Mouse (Mus musculus) forebrain, postnatal 0 days (tissue): Measurements from ENCODE around the gene Fat3. TPM values are rescaled to one million over a fixed set of nuclear protein-coding genes. Genes with fewer than 3 reads are reported as not detected.

ENCODE experiments used
- ATAC-seq: fragments of 200-750 bp; cut with Nextera tagmentation; 2 replicates; pipeline ENCODE4 v1.8.0; 2017; ENCODE audit warnings: mild to moderate bottlenecking, moderate library complexity
- DNase-seq: peaks from one replicate; pipeline ENCODE4 v3.0.0-alpha.2; 2015
- H3K27ac ChIP-seq: fragments of 300-500 bp; sonication (generic); 2 replicates; pipeline ENCODE4 v1.5.1; 2014; ENCODE audit warnings: low read depth, mild to moderate bottlenecking, antibody characterized with exemption, low read length, moderate library complexity, mixed read lengths
- H3K27me3 ChIP-seq: fragments of 300-500 bp; sonication (generic); 2 replicates; pipeline ENCODE4 v1.6.1; 2014; ENCODE audit warnings: mild to moderate bottlenecking, low read length, mixed read lengths; ENCODE audit not compliant: insufficient read depth
- H3K36me3 ChIP-seq: fragments of 300-500 bp; sonication (generic); 2 replicates; pipeline ENCODE4 v1.6.1; 2014; ENCODE audit warnings: mild to moderate bottlenecking, moderate library complexity; ENCODE audit not compliant: insufficient read depth
- H3K4me1 ChIP-seq: fragments of 300-500 bp; sonication (generic); 2 replicates; pipeline ENCODE4 v1.6.1; 2014; ENCODE audit warnings: antibody characterized with exemption; ENCODE audit not compliant: insufficient read depth
- H3K4me2 ChIP-seq: fragments of 300-500 bp; sonication (generic); 2 replicates; pipeline ENCODE4 v1.6.1; 2014; ENCODE audit warnings: low read depth, mild to moderate bottlenecking, moderate library complexity
- H3K4me3 ChIP-seq: fragments of 300-500 bp; sonication (generic); 2 replicates; pipeline ENCODE4 v1.5.1; 2014; ENCODE audit warnings: low read depth, low read length, mixed read lengths
- H3K9ac ChIP-seq: fragments of 300-500 bp; sonication (generic); 2 replicates; pipeline ENCODE4 v1.6.1; 2014; ENCODE audit warnings: mild to moderate bottlenecking
- H3K9me3 ChIP-seq: fragments of 300-500 bp; sonication (generic); 2 replicates; pipeline ENCODE4 v1.6.1; 2016; ENCODE audit warnings: low read length
- CTCF ChIP-seq: sonication (generic); IDR thresholded peaks from 2 replicates; pipeline ENCODE4 v1.5.1; 2016; ENCODE audit warnings: antibody characterized with exemption, control low read depth, low read depth
- WGBS: fragments of 180-500 bp; shearing (Covaris S2); extraction: QIAGEN DNeasy Blood & Tissue Kit; methylation state at CpG from one replicate; pipeline ENCODE4 v1.1.7; 2014; 5-methylcytosine and 5-hydroxymethylcytosine counted together
- polyA plus RNA-seq: library from polyadenylated mRNA; unstranded; fragments of >200 nt; fragmentation: Nextera tagmentation; extraction: Ambion mirVana; gene quantifications from 2 replicates; pipeline ENCODE4 v1.2.1, GENCODE M21; 2015
- total RNA-seq: library from RNA; depleted of rRNA; stranded (reverse); fragments of >200 nt; gene quantifications from 2 replicates; pipeline ENCODE4 v1.2.3, GENCODE M21; 2014

Gene Fat3
- total and polyA plus RNA-seq, 2 experiments from 2014 or later = 5.6 to 50.4 TPM

- no peak overlapping the region for H3K27ac ChIP-seq
- no peak for TF ChIP-seq CTCF
- no peaks in the 10 kb centered on the region for H3K9me3 ChIP-seq
- ATAC-seq = no peak
- H3K4me3 ChIP-seq = no peak overlapping the region
- no peaks in the 10 kb centered on the region for H3K36me3 ChIP-seq
- WGBS = 63% methylated on average over 2 of the region's 2 CpGs
- no peak overlapping the region for H3K4me2 ChIP-seq
- no peak for DNase-seq
- H3K27me3 ChIP-seq = no peaks in the 10 kb centered on the region
- no peaks in the 10 kb centered on the region for H3K4me1 ChIP-seq
- no peak overlapping the region for H3K9ac ChIP-seq
These were observed 591.5 kb downstream of the Fat3 start for GRCm38 (mm10) chr9:15909397-15910113.

- Histone ChIP-seq H3K9me3 (no peaks in the 10 kb centered on the region), H3K4me1 (no peaks in the 10 kb centered on the region), H3K9ac (no peak overlapping the region), H3K36me3 (no peaks in the 10 kb centered on the region), H3K27ac (no peak overlapping the region; the same call in 1 of the 2 replicates), H3K4me3 (no peak overlapping the region), H3K27me3 (no peaks in the 10 kb centered on the region), H3K4me2 (no peak overlapping the region)
- peak; percentile 53; the same call in 1 of the 2 replicates for ATAC-seq
- WGBS = 23% methylated on average over 9 of the region's 9 CpGs
- DNase-seq = peak; percentile 16
- TF ChIP-seq CTCF = no peak
These were observed 596.9 kb downstream of the Fat3 start for GRCm38 (mm10) chr9:15903948-15904750.

- no peak overlapping the region for H3K9ac ChIP-seq
- no peaks in the 10 kb centered on the region for H3K4me1 ChIP-seq
- H3K4me2 ChIP-seq = no peak overlapping the region
- DNase-seq (no peak), ATAC-seq (peak; percentile 78)
- TF ChIP-seq CTCF = no peak
- no peaks in the 10 kb centered on the region for H3K27me3 ChIP-seq
- no peak overlapping the region for H3K27ac ChIP-seq
- no peaks in the 10 kb centered on the region for H3K36me3 ChIP-seq
- WGBS = 30% methylated on average over 2 of the region's 2 CpGs
- H3K9me3 ChIP-seq = no peaks in the 10 kb centered on the region
- no peak overlapping the region for H3K4me3 ChIP-seq
These were observed 603.0 kb downstream of the Fat3 start for GRCm38 (mm10) chr9:15898112-15898511.

GRCm38 (mm10) chr9:15886756-15887155 is 614.3 kb downstream of the Fat3 start:
- no peak overlapping the region for H3K4me3 ChIP-seq
- no peaks in the 10 kb centered on the region for H3K36me3 ChIP-seq
- H3K4me2 ChIP-seq = no peak overlapping the region
- no peak for TF ChIP-seq CTCF
- no peaks in the 10 kb centered on the region for H3K27me3 ChIP-seq
- H3K9ac ChIP-seq = no peak overlapping the region
- ATAC-seq (peak; percentile 83), DNase-seq (peak; percentile 38)
- no peaks in the 10 kb centered on the region for H3K9me3 ChIP-seq
- no peaks in the 10 kb centered on the region for H3K4me1 ChIP-seq
- no peak overlapping the region for H3K27ac ChIP-seq
- WGBS = 51% methylated on average over 5 of the region's 5 CpGs

GRCm38 (mm10) chr9:15880754-15881153 is 620.3 kb downstream of the Fat3 start:
- TF ChIP-seq CTCF = no peak
- Histone ChIP-seq H3K27ac (no peak overlapping the region), H3K27me3 (no peaks in the 10 kb centered on the region), H3K9ac (no peak overlapping the region), H3K4me2 (no peak overlapping the region), H3K9me3 (no peaks in the 10 kb centered on the region), H3K4me1 (no peaks in the 10 kb centered on the region), H3K36me3 (no peaks in the 10 kb centered on the region), H3K4me3 (no peak overlapping the region)
- ATAC-seq (no peak), DNase-seq (no peak)

- H3K4me3 ChIP-seq = no peak overlapping the region
- 19% methylated on average over 3 of the region's 3 CpGs for WGBS
- H3K4me1 ChIP-seq = no peaks in the 10 kb centered on the region
- H3K36me3 ChIP-seq = no peaks in the 10 kb centered on the region
- H3K27ac ChIP-seq = no peak overlapping the region
- DNase-seq = peak; percentile 70
- ATAC-seq = peak; percentile 34; the same call in 1 of the 2 replicates
- no peaks in the 10 kb centered on the region for H3K9me3 ChIP-seq
- no peak overlapping the region for H3K4me2 ChIP-seq
- H3K9ac ChIP-seq = no peak overlapping the region
- H3K27me3 ChIP-seq = no peaks in the 10 kb centered on the region
- TF ChIP-seq CTCF = peak; percentile 82
These were observed 620.9 kb downstream of the Fat3 start for GRCm38 (mm10) chr9:15880160-15880603.
